Mouse (Mus musculus): ENCODE data around the gene Myo16.

Myo16 gene

DNA sequence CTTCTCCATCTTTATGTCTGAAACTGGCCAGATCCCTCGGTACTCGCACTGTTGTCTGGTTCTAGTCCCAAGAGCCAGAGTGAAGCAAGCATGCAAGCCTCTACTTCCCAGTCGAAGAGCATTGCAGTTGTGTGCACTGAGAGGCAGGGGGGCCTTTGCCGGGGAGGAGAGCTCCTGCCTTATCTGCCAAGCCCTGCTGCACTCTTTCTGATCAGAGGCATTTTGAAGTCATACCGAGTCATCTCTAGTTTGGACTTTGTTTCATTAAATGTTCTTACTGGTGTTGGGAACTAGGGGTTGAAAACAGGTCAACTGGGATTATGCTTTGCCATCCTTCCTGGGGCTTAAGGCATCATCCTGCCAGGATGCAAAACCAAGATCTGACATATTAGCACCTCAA lies 445.2 kb downstream of the Myo16 start:
- no peak for TF ChIP-seq GATA4 (IDR thresholded peaks at IDR 0.05; ENCODE audit: insufficient replicate concordance, low read length)

DNA sequence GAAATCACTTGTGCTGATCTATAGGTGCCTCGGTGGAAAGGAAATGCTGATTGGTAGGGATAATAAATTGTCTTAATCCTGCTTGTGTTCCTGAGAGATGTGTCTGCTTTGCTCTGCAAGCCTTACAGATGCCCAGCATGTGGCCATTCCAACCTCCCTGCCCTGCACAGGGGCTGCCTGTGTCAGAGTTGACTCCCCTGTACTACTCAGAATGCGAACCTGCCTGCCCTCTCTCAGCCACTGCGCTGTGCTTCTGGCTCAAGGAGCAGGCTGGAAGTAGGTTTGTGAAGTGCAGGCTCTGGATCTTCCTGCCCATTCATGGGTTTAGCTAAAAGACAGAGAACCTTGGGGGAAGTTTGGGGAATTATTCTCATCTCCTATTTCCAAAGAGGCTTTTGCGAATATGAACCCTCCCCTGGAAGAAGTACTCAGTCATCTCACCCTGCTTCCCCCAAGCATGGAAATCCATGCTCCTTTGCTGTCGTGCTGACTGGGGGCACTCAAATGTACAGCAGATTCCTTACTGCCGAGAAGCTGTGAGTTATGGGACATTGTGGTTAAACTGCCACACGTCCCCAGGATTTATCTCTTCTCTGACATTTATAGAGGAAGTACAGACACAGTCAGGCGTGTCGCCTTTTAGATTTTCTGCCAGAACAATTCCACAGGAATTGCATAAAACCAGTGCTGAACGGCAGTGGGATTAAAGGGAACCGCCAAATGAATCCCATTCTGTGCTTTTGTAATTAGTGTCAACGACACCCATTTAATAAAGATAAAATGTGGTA lies 452.5 kb downstream of the Myo16 start:
- no peak for TF ChIP-seq GATA4 (IDR thresholded peaks at IDR 0.05; ENCODE audit: insufficient replicate concordance, low read length)

DNA sequence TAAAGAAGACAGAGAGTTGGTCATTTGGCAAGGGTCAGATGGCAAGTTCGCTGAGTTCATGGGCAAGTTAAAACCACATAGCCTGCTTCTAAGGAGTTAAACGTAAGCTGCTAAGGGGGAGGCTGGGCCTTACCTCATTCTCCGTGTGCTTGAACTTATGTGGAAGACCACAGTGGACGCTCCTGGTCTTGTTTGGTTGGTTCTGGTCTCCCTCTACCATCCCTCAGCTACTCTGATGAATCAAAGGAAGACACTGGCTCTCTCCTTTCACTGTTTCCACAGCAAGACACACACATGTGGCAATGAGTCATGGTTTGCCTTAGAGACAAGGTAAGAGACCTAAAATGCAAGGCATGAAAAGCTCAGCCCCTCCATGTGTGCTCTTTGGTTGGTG lies 453.1 kb downstream of the Myo16 start:
- no peak for TF ChIP-seq GATA4 (IDR thresholded peaks at IDR 0.05; ENCODE audit: insufficient replicate concordance, low read length)

DNA sequence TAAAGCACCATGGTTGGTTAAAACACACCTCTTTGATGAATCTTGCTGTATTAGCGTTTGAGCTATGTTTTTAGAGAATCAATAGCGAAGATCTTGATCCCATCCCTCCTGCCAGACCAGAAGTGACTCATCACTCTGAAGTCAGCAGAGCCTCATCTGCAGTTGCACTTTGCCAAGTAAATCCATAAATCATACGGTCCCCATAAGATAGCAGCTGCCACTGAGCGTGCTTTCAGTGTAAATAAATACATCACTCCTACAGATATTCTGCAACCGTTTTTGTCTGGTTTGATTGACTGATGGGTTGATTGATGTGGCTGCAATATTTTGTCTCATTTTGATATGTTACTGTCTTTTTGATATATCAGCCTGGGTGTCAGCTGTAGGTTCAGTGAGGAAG lies 457.9 kb downstream of the Myo16 start:
- TF ChIP-seq GATA4 (IDR thresholded peaks at IDR 0.05; ENCODE audit: insufficient replicate concordance, low read length), result no peak

DNA sequence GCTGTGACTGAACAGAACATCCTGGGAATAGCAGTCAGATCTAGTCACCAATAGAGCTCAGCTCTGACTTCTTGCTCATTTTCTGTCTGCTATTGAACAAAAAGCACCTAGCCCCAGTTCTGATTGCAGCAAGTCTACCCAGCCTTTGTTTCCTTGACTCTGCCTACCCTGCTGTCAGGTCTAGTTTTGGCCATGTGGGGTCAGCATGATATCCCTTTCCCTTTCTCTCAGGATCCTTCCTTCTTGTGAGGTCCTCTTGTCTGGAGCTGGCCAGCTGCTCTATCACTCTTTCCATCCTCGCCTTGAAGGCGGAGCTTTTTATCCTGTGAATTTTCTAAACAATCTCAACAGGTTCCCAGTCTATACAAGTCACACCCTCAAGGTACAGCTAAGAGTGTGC lies 459.7 kb downstream of the Myo16 start:
- no peak for TF ChIP-seq GATA4 (IDR thresholded peaks at IDR 0.05; ENCODE audit: insufficient replicate concordance, low read length)

DNA sequence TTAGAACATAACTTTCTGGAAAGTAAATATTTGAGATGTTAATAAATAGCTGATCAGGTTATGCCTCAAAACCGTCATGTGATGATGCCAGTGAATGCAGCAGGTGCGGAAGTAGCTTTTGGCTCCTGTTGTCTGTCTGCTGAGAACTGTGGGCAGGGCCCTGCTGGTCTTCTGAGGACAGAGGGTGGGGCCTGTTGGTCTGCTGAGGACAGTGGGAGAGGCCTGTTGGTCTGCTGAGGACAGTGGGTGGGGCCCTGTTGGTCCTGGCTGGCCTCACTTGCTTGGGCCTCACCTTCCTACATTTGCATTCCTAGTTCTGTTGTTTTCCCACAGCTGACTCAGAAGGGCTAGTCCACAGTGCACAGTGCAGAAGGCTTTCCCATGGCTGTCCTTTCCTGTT lies 466.0 kb downstream of the Myo16 start:
- no peak for TF ChIP-seq GATA4 (IDR thresholded peaks at IDR 0.05; ENCODE audit: insufficient replicate concordance, low read length)

DNA sequence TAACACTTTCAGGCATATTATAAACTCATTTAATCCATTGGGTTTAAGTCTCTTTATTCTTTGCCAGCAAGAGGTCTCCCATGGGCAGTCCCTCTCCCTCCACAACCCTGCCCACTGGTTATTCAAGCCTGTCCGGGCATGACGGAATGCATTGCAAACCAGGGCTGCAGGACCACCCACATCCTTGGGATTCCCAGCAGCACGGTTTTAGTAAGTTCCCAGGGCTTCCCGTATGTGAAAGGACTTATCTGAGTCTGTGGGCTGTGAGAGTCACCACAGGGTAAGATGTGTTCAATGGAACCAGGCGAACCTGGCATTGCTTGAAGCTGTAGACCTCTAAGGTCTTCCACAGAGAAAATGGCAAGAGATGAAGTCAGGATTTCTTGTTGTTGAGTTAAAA lies 471.6 kb downstream of the Myo16 start:
- no peak for TF ChIP-seq GATA4 (IDR thresholded peaks at IDR 0.05; ENCODE audit: insufficient replicate concordance, low read length)

DNA sequence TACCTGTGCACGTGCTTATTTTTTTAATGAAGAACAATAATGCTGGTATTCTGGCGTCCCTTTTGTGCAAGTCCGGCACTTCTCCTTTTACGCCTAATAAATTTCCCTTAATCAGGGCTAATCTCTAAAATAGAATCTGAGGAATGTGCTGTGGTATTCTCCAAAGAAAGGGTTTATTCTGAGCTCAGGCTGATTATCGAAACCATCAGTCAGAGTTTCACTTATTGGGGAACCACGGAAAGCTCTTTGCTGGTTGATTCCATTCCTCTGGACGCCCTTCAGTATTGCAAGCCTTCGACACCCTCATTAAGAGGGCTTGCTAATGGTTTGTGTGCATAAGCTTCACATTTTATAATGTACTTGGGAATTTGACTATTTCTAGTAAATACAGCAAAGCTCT lies 475.0 kb downstream of the Myo16 start:
- TF ChIP-seq GATA4 (IDR thresholded peaks at IDR 0.05; ENCODE audit: insufficient replicate concordance, low read length), result no peak

DNA sequence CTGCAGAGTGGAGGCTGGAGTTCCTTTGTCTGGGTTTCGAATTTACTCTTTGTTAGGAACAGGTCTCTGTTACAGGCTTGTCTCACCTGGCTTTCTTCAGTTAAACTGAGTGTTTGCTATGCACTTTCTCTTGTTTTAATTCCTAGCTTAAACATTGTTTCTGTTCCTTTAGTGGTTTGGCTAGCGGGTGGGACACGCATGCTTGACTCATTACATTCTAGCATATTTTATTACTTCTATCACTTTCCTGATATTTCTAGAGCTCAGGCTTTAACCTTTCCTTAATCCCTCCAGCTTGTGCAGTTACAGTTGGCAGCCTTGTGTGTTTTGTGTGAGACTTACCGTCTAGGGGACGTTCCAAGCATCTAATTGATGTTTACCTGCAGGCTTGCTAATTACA lies 476.2 kb downstream of the Myo16 start:
- no peak for TF ChIP-seq GATA4 (IDR thresholded peaks at IDR 0.05; ENCODE audit: insufficient replicate concordance, low read length)

DNA sequence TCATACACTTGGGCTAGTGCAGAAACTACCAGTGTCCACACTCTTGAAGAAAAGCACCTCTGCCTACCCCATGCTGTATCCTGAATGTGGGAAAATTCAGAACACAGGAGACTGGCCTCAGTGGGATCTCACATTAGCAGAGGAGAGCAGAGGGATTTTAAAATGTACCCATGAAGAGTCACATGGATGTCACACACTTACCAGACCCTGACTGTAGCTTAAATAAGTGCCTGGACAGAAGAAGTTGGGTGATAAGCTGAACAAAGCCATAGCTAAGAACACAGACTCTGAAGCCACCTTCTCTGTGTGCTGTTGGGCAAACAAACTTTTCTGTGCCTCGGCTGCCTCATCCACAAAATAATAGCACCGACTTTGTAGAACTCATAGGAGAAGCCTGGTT lies 477.3 kb downstream of the Myo16 start:
- no peak for TF ChIP-seq GATA4 (IDR thresholded peaks at IDR 0.05; ENCODE audit: insufficient replicate concordance, low read length)

DNA sequence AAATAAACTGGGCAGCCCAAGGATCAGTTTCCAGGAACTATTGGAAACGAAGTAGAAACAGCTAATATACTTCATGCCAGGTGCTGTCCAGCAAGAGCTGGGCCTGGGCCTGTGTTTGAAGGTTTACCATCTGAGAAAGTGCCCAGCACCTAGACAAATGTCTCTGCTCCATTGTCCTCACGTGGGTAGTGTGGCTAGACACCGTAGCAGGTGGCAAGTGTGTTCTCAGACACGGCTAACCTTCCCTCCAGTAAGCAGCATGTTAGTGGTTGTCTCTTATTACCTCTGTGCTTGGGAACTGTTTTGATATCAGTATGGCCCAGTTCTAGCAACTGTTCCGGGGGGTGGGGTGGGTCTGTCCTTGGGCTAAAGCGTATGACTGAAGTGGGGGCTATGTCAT lies 478.9 kb downstream of the Myo16 start:
- no peak for TF ChIP-seq GATA4 (IDR thresholded peaks at IDR 0.05; ENCODE audit: insufficient replicate concordance, low read length)

DNA sequence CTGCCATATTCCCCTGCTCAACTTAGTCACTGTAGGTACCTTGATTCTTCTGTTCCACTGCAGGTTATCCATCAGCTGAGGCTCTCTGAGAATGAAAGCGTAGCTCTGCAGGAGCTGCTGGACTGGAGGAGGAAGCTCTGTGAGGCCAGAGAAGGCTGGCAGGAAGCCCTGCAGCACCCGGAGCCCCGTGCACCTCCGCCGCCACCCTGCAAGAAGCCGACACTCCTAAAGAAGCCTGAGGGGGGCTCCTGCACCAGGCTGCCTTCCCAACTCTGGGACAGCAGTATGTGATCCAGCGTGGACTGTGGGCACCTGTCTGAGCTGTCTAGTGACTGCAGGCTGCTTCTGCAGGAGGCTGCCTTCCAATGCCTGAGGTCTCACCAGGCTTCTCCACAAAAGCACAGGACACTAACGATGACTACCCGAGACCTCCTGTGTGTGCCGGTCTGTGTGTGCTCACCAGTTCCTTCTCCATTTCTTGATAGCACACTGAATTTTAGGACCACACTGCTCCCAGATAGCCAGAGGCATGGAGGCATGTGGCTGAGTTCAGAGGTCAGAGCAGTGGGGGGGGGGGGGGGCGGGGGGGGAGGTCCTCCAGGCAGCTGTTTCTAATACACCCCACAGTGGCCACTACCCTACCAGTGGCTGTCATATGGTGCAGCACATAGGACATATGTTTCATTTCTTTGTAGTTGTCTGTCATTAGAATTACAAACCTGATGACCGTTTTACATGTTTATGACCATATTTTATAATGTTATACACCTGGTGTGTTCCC lies 479.8 kb downstream of the Myo16 start:
- no peak for TF ChIP-seq GATA4 (IDR thresholded peaks at IDR 0.05; ENCODE audit: insufficient replicate concordance, low read length)

DNA sequence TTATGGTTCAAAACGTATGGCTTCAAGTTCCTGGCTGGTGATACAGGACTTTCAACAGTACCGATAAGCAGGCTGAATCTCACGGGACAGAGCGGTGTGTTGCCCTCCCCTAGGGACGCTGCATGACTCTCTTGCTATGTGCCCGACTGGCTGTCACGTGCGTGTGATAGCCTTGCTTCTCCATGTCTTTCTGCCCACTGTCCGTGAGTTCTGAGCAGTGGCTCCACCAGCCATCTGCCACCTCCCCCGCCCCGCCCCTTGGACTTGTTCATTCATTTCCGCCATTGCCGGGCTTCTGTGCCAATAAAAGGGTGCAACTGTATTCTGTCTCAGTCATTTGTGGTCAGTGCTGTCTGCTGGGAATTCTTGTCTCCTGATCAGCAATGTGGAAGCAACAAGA lies 480.7 kb downstream of the Myo16 start:
- TF ChIP-seq GATA4 (IDR thresholded peaks at IDR 0.05; ENCODE audit: insufficient replicate concordance, low read length), result no peak

DNA sequence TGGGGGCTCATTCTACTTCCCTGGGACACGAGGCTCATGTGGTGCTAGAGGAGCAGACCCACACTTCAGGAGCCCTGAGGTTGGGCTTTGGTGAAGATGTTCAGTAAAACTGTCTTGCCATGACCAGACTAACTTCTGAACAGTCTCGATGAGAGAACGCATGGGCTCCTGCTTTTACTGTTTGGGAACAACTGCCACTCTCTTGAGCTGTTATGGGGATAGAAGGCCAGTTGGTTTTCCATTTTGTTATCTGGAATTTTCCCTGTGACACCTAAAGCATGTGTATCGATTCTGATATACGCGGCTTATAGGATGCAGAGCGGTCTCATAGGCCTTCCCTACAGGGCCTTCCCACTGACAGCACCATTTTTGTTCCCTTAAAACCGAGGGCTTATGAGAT lies 485.2 kb downstream of the Myo16 start:
- TF ChIP-seq GATA4 (IDR thresholded peaks at IDR 0.05; ENCODE audit: insufficient replicate concordance, low read length), result no peak

DNA sequence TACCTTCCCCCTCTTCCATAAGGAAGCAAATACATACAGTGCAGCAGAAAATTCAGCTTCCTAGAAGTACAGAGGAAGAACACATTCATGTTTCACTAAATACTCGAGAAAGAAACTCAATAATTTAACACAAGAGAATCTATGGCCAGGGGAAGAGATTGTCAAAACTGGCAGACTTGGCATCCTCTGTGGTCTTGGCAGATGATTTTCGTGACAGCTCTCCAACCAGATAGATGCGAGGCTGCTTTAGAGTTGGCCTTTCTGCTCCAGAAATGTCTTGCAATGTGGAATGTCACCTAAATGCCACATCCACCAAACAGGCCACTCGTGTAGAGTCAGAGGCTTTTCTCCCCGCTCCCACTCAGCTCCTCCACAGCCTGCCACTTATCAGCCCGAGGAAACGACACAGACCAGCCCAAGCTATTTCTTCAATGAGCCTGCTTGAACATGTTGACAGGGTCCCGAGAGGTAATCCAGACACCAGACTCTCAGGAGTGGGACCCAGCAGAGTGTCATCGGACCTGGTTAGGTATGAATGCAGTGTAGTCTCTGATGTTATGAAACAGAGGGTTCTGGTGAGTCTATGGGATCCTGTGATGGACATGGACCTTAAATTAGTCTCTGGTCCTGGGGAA lies 486.6 kb downstream of the Myo16 start:
- TF ChIP-seq GATA4 (IDR thresholded peaks at IDR 0.05; ENCODE audit: insufficient replicate concordance, low read length), result no peak

DNA sequence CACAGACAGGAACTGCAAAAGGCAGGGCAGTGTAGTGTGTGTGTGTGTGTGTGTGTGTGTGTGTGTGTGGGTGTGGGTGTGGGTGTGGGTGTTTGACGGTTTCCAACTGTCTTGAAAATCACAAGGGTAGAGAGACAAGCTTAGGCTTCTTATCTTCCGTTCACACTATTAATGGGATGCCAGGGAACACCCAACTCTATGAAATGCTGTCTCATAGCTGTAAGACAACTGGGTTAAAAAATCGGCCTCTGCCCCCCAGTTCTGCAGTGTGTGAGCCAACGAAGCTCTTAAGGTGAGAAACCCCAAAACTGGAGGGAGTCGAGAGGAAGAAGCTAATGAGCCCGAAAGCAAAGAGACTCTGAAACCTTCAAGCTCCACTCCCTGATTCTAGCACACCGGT lies 487.1 kb downstream of the Myo16 start:
- no peak for TF ChIP-seq GATA4 (IDR thresholded peaks at IDR 0.05; ENCODE audit: insufficient replicate concordance, low read length)
